Mouse (Mus musculus) heart, adult 2 months (tissue): ENCODE measurements around the gene Galnt6. TPM values are rescaled to one million over a fixed set of nuclear protein-coding genes. Genes with fewer than 3 reads are reported as not detected.

Source experiments
- DNase-seq, 2 experiments: peaks; one replicate each; pipeline ENCODE4 v3.0.0; 2021
- H3K27ac ChIP-seq: fragments of 200-600 bp; 2 replicates; pipeline ENCODE4 v1.8.1; 2022
- H3K27me3 ChIP-seq: fragments of 200-500 bp; 2 replicates; pipeline ENCODE4 v1.6.1; 2012; ENCODE audit warnings: mild to moderate bottlenecking, low read length, inconsistent platforms, mixed read lengths; ENCODE audit not compliant: control insufficient read depth, insufficient read depth
- H3K36me3 ChIP-seq: fragments of 200-500 bp; 2 replicates; pipeline ENCODE4 v1.6.1; 2012; ENCODE audit warnings: low read length, inconsistent platforms; ENCODE audit not compliant: control insufficient read depth, insufficient read depth
- H3K4me1 ChIP-seq: fragments of 200-500 bp; 2 replicates; pipeline ENCODE4 v1.6.1; 2011; ENCODE audit warnings: low read length; ENCODE audit not compliant: control insufficient read depth, insufficient read depth
- H3K4me3 ChIP-seq: fragments of 200-600 bp; 2 replicates; pipeline ENCODE4 v1.8.1; 2022
- H3K79me2 ChIP-seq: fragments of 200-500 bp; replicated peaks from 2 replicates; pipeline ENCODE4 v1.6.1; 2012; ENCODE audit warnings: mild to moderate bottlenecking, inconsistent platforms, low read length, moderate library complexity, mixed read lengths; ENCODE audit not compliant: control insufficient read depth, insufficient read depth
- H3K9ac ChIP-seq: fragments of 200-500 bp; 2 replicates; pipeline ENCODE4 v1.6.1; 2012; ENCODE audit warnings: low read depth, mild to moderate bottlenecking, control low read depth, inconsistent platforms, low read length, mixed read lengths
- CTCF ChIP-seq: fragments of 200-600 bp; IDR thresholded peaks from 2 replicates; pipeline ENCODE4 v1.8.1; 2022; ENCODE audit warnings: antibody characterized with exemption, mild to moderate bottlenecking, moderate library complexity
- EP300 ChIP-seq: fragments of 200-500 bp; IDR thresholded peaks from 2 replicates; pipeline ENCODE4 v1.6.1; 2011; ENCODE audit warnings: low read depth, low read length, control low read depth; ENCODE audit not compliant: insufficient read depth
- POLR2A ChIP-seq: fragments of 200-500 bp; IDR thresholded peaks from 2 replicates; pipeline ENCODE4 v1.6.1; 2011; ENCODE audit warnings: mild to moderate bottlenecking, low read depth, low read length, control low read depth; ENCODE audit not compliant: insufficient read depth
- WGBS: fragments of 180-500 bp; shearing (Covaris S2); methylation state at CpG from one replicate; pipeline ENCODE4 v1.1.7; 2018; 5-methylcytosine and 5-hydroxymethylcytosine counted together
- intact Hi-C: fragments of 180-260 bp; cut with DNase I; formaldehyde crosslinking; loops from one replicate; pipeline ENCODE4 v1.15.1; 2025
- polyA plus RNA-seq: library from polyadenylated mRNA; depleted of rRNA; stranded (reverse); fragments of >200 nt; gene quantifications from 2 replicates; pipeline ENCODE4 v1.2.3, GENCODE M21; 2012
- total RNA-seq, 2 experiments: library from RNA; stranded (reverse); gene quantifications; 2 replicates each; pipeline ENCODE4 v1.2.3; 2021

Galnt6 gene
- total and polyA plus RNA-seq, 3 experiments: 0.65 to 0.89 (median 0.78) TPM

GRCm38 (mm10) chr15:100755498-100755859 lies 26.3 kb upstream of the Galnt6 start:
- TF ChIP-seq EP300 (no peak), CTCF (no peak), POLR2A (no peak)
- peaks cover 2% of the 10 kb centered on the region; the same call in 1 of the 2 replicates for H3K27me3 ChIP-seq

GRCm38 (mm10) chr15:100754805-100755497 lies 25.8 kb upstream of the Galnt6 start:
- intact Hi-C loops: loop anchor here (5.0 kb wide), 3 partner anchors 82 to 352 kb away; no protein-coding TSS in a partner anchor
- DNase-seq: no peak
- no peaks in the 10 kb centered on the region for H3K4me1 ChIP-seq
- H3K27ac ChIP-seq: no peak overlapping the region
- no peak overlapping the region for H3K4me3 ChIP-seq
- no peak overlapping the region for H3K9ac ChIP-seq
- H3K27me3 ChIP-seq: peaks cover 2% of the 10 kb centered on the region; the same call in 1 of the 2 replicates
- no peak for TF ChIP-seq EP300
- TF ChIP-seq CTCF: peak; percentile 50
- H3K36me3 ChIP-seq: no peaks in the 10 kb centered on the region
- no peaks in the 10 kb centered on the region for H3K79me2 ChIP-seq
- WGBS: 7% methylated on average over 11 of the region's 11 CpGs

More at GRCm38 (mm10) chr15:100755498-100755859, 26.3 kb upstream of the Galnt6 start:
- intact Hi-C loops: loop anchor here (5.0 kb wide), 3 partner anchors 82 to 352 kb away; no protein-coding TSS in a partner anchor
- Histone ChIP-seq H3K27ac (no peak overlapping the region), H3K4me1 (no peaks in the 10 kb centered on the region), H3K79me2 (no peaks in the 10 kb centered on the region), H3K9ac (no peak overlapping the region), H3K4me3 (no peak overlapping the region), H3K36me3 (no peaks in the 10 kb centered on the region)
- 38% methylated on average over 6 of the region's 8 CpGs for WGBS
- no peak for DNase-seq

GRCm38 (mm10) chr15:100754041-100754440 lies 24.9 kb upstream of the Galnt6 start:
- H3K36me3 ChIP-seq: no peaks in the 10 kb centered on the region
- H3K79me2 ChIP-seq: no peaks in the 10 kb centered on the region
- no peaks in the 10 kb centered on the region for H3K4me1 ChIP-seq
- intact Hi-C loops: no loop called here
- H3K27me3 ChIP-seq: peaks cover 2% of the 10 kb centered on the region; the same call in 1 of the 2 replicates
- H3K9ac ChIP-seq: no peak overlapping the region
- 56% methylated on average over 7 of the region's 7 CpGs for WGBS
- TF ChIP-seq EP300 (no peak), POLR2A (no peak), CTCF (no peak)
- H3K27ac ChIP-seq: no peak overlapping the region
- DNase-seq: no peak
- H3K4me3 ChIP-seq: no peak overlapping the region

- WGBS: 70% methylated on average over 5 of the region's 5 CpGs
- no peak overlapping the region for H3K9ac ChIP-seq
Observed at GRCm38 (mm10) chr15:100753045-100753444, 23.9 kb upstream of the Galnt6 start.

GRCm38 (mm10) chr15:100752439-100752838 lies 23.3 kb upstream of the Galnt6 start:
- H3K27me3 ChIP-seq: peaks cover 2% of the 10 kb centered on the region; the same call in 1 of the 2 replicates
- WGBS: 69% methylated on average over 2 of the region's 2 CpGs

More at GRCm38 (mm10) chr15:100753045-100753444, 23.9 kb upstream of the Galnt6 start:
- H3K4me3 ChIP-seq: no peak overlapping the region
- H3K4me1 ChIP-seq: no peaks in the 10 kb centered on the region
- TF ChIP-seq CTCF (no peak), POLR2A (no peak), EP300 (no peak)
- peak in 1 of 2 experiments; percentile 8 for DNase-seq
- H3K27me3 ChIP-seq: peaks cover 2% of the 10 kb centered on the region; the same call in 1 of the 2 replicates
- H3K79me2 ChIP-seq: no peaks in the 10 kb centered on the region
- H3K27ac ChIP-seq: no peak overlapping the region
- no peaks in the 10 kb centered on the region for H3K36me3 ChIP-seq
- intact Hi-C loops: no loop called here

More at GRCm38 (mm10) chr15:100752439-100752838, 23.3 kb upstream of the Galnt6 start:
- no peaks in the 10 kb centered on the region for H3K4me1 ChIP-seq
- H3K36me3 ChIP-seq: no peaks in the 10 kb centered on the region
- DNase-seq: no peak
- no peak for TF ChIP-seq POLR2A
- TF ChIP-seq CTCF: no peak
- no peak for TF ChIP-seq EP300
- H3K4me3 ChIP-seq: no peak overlapping the region
- no peak overlapping the region for H3K27ac ChIP-seq
- intact Hi-C loops: no loop called here
- no peaks in the 10 kb centered on the region for H3K79me2 ChIP-seq
- no peak overlapping the region for H3K9ac ChIP-seq
